Mouse (Mus musculus) liver, embryonic 15.5 days (tissue): ENCODE data around the gene Slc48a1. TPM values are rescaled to one million over a fixed set of nuclear protein-coding genes. Genes with fewer than 3 reads are reported as not detected.

Source experiments
- polyA plus RNA-seq: library from polyadenylated mRNA; unstranded; fragments of >200 nt; fragmentation: Nextera tagmentation; extraction: Ambion mirVana; gene quantifications from 2 replicates; pipeline ENCODE4 v1.2.1, GENCODE M21; 2015

Slc48a1 gene
- polyA plus RNA-seq, 1 experiment from 2014 or later = 101 TPM

Other genes with a start within 250 kb of the Slc48a1 start
- 6.5 and 6.9 TPM in 2 replicates for gene Rpap3, start 72.7 kb upstream of the Slc48a1 start, polyA plus RNA-seq
- gene Endou, start 47.2 kb upstream of the Slc48a1 start, polyA plus RNA-seq = 0.10 and 0.18 TPM in 2 replicates
- 1.7 and 2.1 TPM in 2 replicates for gene Rapgef3, start 10.5 kb upstream of the Slc48a1 start, polyA plus RNA-seq
- gene Hdac7, start 66.0 kb downstream of the Slc48a1 start, polyA plus RNA-seq = 5.7 and 6.5 TPM in 2 replicates
- 0.14 and 0.15 TPM in 2 replicates for gene Vdr, start 132.1 kb downstream of the Slc48a1 start, polyA plus RNA-seq
- 14.2 and 15.8 TPM in 2 replicates for gene Tmem106c, start 185.7 kb downstream of the Slc48a1 start, polyA plus RNA-seq
- gene Col2a1, start 226.2 kb downstream of the Slc48a1 start, polyA plus RNA-seq = 0.48 and 5.3 TPM in 2 replicates